Mouse (Mus musculus): ENCODE data around the gene Olfr667.

- TF ChIP-seq EP300 (IDR thresholded peaks at IDR 0.05; ENCODE audit: low read length) = no peak
- no peak for TF ChIP-seq RCOR1 (conservative IDR thresholded peaks at IDR 0.05; ENCODE audit: low read depth, low read length)
- TF ChIP-seq CTCF (conservative IDR thresholded peaks at IDR 0.05 in 1 of 2, IDR thresholded peaks at IDR 0.05 in 1 of 2; ENCODE audit: low read depth in 2 of 2, low read length in 2 of 2) = no peak
- TF ChIP-seq POLR2A (IDR thresholded peaks at IDR 0.05; ENCODE audit: low read depth, low read length) = no peak
Measured at GRCm38 (mm10) chr7:104921382-104921781, at the start of gene Olfr667.

All from CH12.LX (cell line).